Mouse (Mus musculus) R1 (cell line): ENCODE data around the gene Astn2.

Source experiments
- DNase-seq: peaks from one replicate; pipeline ENCODE4 v3.0.0-alpha.2; 2018; ENCODE audit warnings: low read depth, low spot score

The Astn2 gene

GRCm38 (mm10) chr4:65678495-65678894 lies 725.9 kb downstream of the Astn2 start:
- DNase-seq: no peak

GRCm38 (mm10) chr4:65674267-65674978 lies 730.0 kb downstream of the Astn2 start:
- DNase-seq: no peak

- no peak for DNase-seq
These were observed 730.9 kb downstream of the Astn2 start for GRCm38 (mm10) chr4:65673418-65673933.

- no peak for DNase-seq
These were observed 732.1 kb downstream of the Astn2 start for GRCm38 (mm10) chr4:65672294-65672693.

GRCm38 (mm10) chr4:65671585-65672184 lies 732.7 kb downstream of the Astn2 start:
- no peak for DNase-seq

GRCm38 (mm10) chr4:65667030-65667610 lies 737.3 kb downstream of the Astn2 start:
- no peak for DNase-seq

GRCm38 (mm10) chr4:65663176-65663575 lies 741.2 kb downstream of the Astn2 start:
- DNase-seq: no peak

- peak; percentile 64 for DNase-seq
These were observed 749.7 kb downstream of the Astn2 start for GRCm38 (mm10) chr4:65654723-65655122.

GRCm38 (mm10) chr4:65642611-65643010 lies 761.8 kb downstream of the Astn2 start:
- DNase-seq: no peak

GRCm38 (mm10) chr4:65638231-65638630 lies 766.2 kb downstream of the Astn2 start:
- DNase-seq: no peak

- no peak for DNase-seq
These were observed 784.3 kb downstream of the Astn2 start for GRCm38 (mm10) chr4:65620125-65620524.

GRCm38 (mm10) chr4:65613135-65613534 lies 791.3 kb downstream of the Astn2 start:
- no peak for DNase-seq

GRCm38 (mm10) chr4:65610896-65611295 lies 793.5 kb downstream of the Astn2 start:
- DNase-seq: no peak

- DNase-seq: no peak
These were observed 794.1 kb downstream of the Astn2 start for GRCm38 (mm10) chr4:65610329-65610728.

GRCm38 (mm10) chr4:65608112-65608511 lies 796.3 kb downstream of the Astn2 start:
- no peak for DNase-seq

- no peak for DNase-seq
These were observed 797.2 kb downstream of the Astn2 start for GRCm38 (mm10) chr4:65607184-65607631.

GRCm38 (mm10) chr4:65605151-65605702 lies 799.2 kb downstream of the Astn2 start:
- DNase-seq: no peak

- DNase-seq: peak; percentile 95
These were observed 799.8 kb downstream of the Astn2 start, which contains the start of gene Trim32 for GRCm38 (mm10) chr4:65604504-65605150. Gene Trim32 (plus strand): TSS chr4:65604986.

GRCm38 (mm10) chr4:65594601-65595369 lies 809.6 kb downstream of the Astn2 start:
- no peak for DNase-seq

GRCm38 (mm10) chr4:65589780-65590179 lies 814.6 kb downstream of the Astn2 start:
- peak; percentile 59 for DNase-seq

- no peak for DNase-seq
These were observed 817.5 kb downstream of the Astn2 start for GRCm38 (mm10) chr4:65586947-65587346.
